Mouse (Mus musculus): ENCODE results near the gene Gm11634. TPM values are rescaled to one million over a fixed set of nuclear protein-coding genes. Genes with fewer than 3 reads are reported as not detected.

Gm11634 gene
- total and polyA plus RNA-seq, 3 experiments, result not detected

GRCm38 (mm10) chr11:101617849-101618248, 18.8 kb upstream of the Gm11634 start:
- H3K79me2 ChIP-seq (replicated peaks; ENCODE audit: control insufficient read depth, insufficient read depth, low read length), result no peaks in the 10 kb centered on the region
- H3K9ac ChIP-seq (ENCODE audit: low read depth, low read length), result no peak overlapping the region
- DNase-seq, result no peak
- no peaks in the 10 kb centered on the region for H3K4me1 ChIP-seq (ENCODE audit: control insufficient read depth, insufficient read depth, low read length)
- no peak overlapping the region for H3K4me3 ChIP-seq
- no peaks in the 10 kb centered on the region for H3K36me3 ChIP-seq (ENCODE audit: control insufficient read depth, insufficient read depth, low read length)
- WGBS, result 16% methylated on average over 8 of the region's 8 CpGs
- H3K27ac ChIP-seq, result no peak overlapping the region
- TF ChIP-seq CTCF (IDR thresholded peaks at IDR 0.05) (no peak), EP300 (IDR thresholded peaks at IDR 0.05; ENCODE audit: insufficient read depth, low read depth, low read length) (no peak), POLR2A (IDR thresholded peaks at IDR 0.05; ENCODE audit: insufficient read depth, low read depth, low read length) (no peak)
- intact Hi-C loops (cut with DNase I), result no loop called here
- 0 out of 2 replicates have a peak, but pooled peaks cover 3% of the 10 kb centered on the region for H3K27me3 ChIP-seq (ENCODE audit: control insufficient read depth, insufficient read depth, low read length)

- intact Hi-C loops (cut with DNase I), result no loop called here
- 0 out of 2 replicates have a peak, but pooled peaks cover 3% of the 10 kb centered on the region for H3K27me3 ChIP-seq (ENCODE audit: control insufficient read depth, insufficient read depth, low read length)
- WGBS, result 26% methylated on average over 18 of the region's 18 CpGs
- no peak for TF ChIP-seq EP300 (IDR thresholded peaks at IDR 0.05; ENCODE audit: insufficient read depth, low read depth, low read length)
- TF ChIP-seq CTCF (IDR thresholded peaks at IDR 0.05), result no peak
- TF ChIP-seq POLR2A (IDR thresholded peaks at IDR 0.05; ENCODE audit: insufficient read depth, low read depth, low read length), result no peak
- no peak overlapping the region for H3K27ac ChIP-seq
- H3K4me3 ChIP-seq, result no peak overlapping the region
- no peaks in the 10 kb centered on the region for H3K4me1 ChIP-seq (ENCODE audit: control insufficient read depth, insufficient read depth, low read length)
- no peak for DNase-seq
- no peak overlapping the region for H3K9ac ChIP-seq (ENCODE audit: low read depth, low read length)
- H3K79me2 ChIP-seq (replicated peaks; ENCODE audit: control insufficient read depth, insufficient read depth, low read length), result no peaks in the 10 kb centered on the region
- no peaks in the 10 kb centered on the region for H3K36me3 ChIP-seq (ENCODE audit: control insufficient read depth, insufficient read depth, low read length)
Observed at GRCm38 (mm10) chr11:101616948-101617767, 18.1 kb upstream of the Gm11634 start.

GRCm38 (mm10) chr11:101616104-101616503, 17.0 kb upstream of the Gm11634 start:
- DNase-seq, result no peak
- no peak overlapping the region for H3K27ac ChIP-seq
- intact Hi-C loops (cut with DNase I), result no loop called here
- no peaks in the 10 kb centered on the region for H3K79me2 ChIP-seq (replicated peaks; ENCODE audit: control insufficient read depth, insufficient read depth, low read length)
- no peak overlapping the region for H3K9ac ChIP-seq (ENCODE audit: low read depth, low read length)
- H3K27me3 ChIP-seq (ENCODE audit: control insufficient read depth, insufficient read depth, low read length), result 0 out of 2 replicates have a peak, but pooled peaks cover 3% of the 10 kb centered on the region
- WGBS, result 75% methylated on average over 8 of the region's 8 CpGs
- no peaks in the 10 kb centered on the region for H3K4me1 ChIP-seq (ENCODE audit: control insufficient read depth, insufficient read depth, low read length)
- TF ChIP-seq POLR2A (IDR thresholded peaks at IDR 0.05; ENCODE audit: insufficient read depth, low read depth, low read length) (no peak), EP300 (IDR thresholded peaks at IDR 0.05; ENCODE audit: insufficient read depth, low read depth, low read length) (no peak), CTCF (IDR thresholded peaks at IDR 0.05) (no peak)
- H3K36me3 ChIP-seq (ENCODE audit: control insufficient read depth, insufficient read depth, low read length), result no peaks in the 10 kb centered on the region
- H3K4me3 ChIP-seq, result no peak overlapping the region

- no peak for DNase-seq
- Histone ChIP-seq H3K4me1 (ENCODE audit: control insufficient read depth, insufficient read depth, low read length) (no peaks in the 10 kb centered on the region), H3K36me3 (ENCODE audit: control insufficient read depth, insufficient read depth, low read length) (no peaks in the 10 kb centered on the region), H3K79me2 (replicated peaks; ENCODE audit: control insufficient read depth, insufficient read depth, low read length) (no peaks in the 10 kb centered on the region), H3K4me3 (no peak overlapping the region), H3K9ac (ENCODE audit: low read depth, low read length) (no peak overlapping the region), H3K27me3 (ENCODE audit: control insufficient read depth, insufficient read depth, low read length) (0 out of 2 replicates have a peak, but pooled peaks cover 3% of the 10 kb centered on the region), H3K27ac (no peak overlapping the region)
- 58% methylated on average over 6 of the region's 6 CpGs for WGBS
- TF ChIP-seq CTCF (IDR thresholded peaks at IDR 0.05) (no peak), POLR2A (IDR thresholded peaks at IDR 0.05; ENCODE audit: insufficient read depth, low read depth, low read length) (no peak), EP300 (IDR thresholded peaks at IDR 0.05; ENCODE audit: insufficient read depth, low read depth, low read length) (no peak)
- intact Hi-C loops (cut with DNase I), result no loop called here
Observed at GRCm38 (mm10) chr11:101615380-101615779, 16.3 kb upstream of the Gm11634 start.

- intact Hi-C loops (cut with DNase I), result no loop called here
- TF ChIP-seq CTCF (IDR thresholded peaks at IDR 0.05) (no peak), EP300 (IDR thresholded peaks at IDR 0.05; ENCODE audit: insufficient read depth, low read depth, low read length) (no peak), POLR2A (IDR thresholded peaks at IDR 0.05; ENCODE audit: insufficient read depth, low read depth, low read length) (no peak)
- 0 out of 2 replicates have a peak, but pooled peaks cover 3% of the 10 kb centered on the region for H3K27me3 ChIP-seq (ENCODE audit: control insufficient read depth, insufficient read depth, low read length)
- H3K4me3 ChIP-seq, result no peak overlapping the region
- DNase-seq, result no peak
- H3K79me2 ChIP-seq (replicated peaks; ENCODE audit: control insufficient read depth, insufficient read depth, low read length), result no peaks in the 10 kb centered on the region
- no peaks in the 10 kb centered on the region for H3K36me3 ChIP-seq (ENCODE audit: control insufficient read depth, insufficient read depth, low read length)
- no peak overlapping the region for H3K9ac ChIP-seq (ENCODE audit: low read depth, low read length)
- 57% methylated on average over 4 of the region's 4 CpGs for WGBS
- no peak overlapping the region for H3K27ac ChIP-seq
- H3K4me1 ChIP-seq (ENCODE audit: control insufficient read depth, insufficient read depth, low read length), result no peaks in the 10 kb centered on the region
Observed at GRCm38 (mm10) chr11:101614116-101614515, 15.1 kb upstream of the Gm11634 start.

GRCm38 (mm10) chr11:101613596-101613995, 14.5 kb upstream of the Gm11634 start:
- TF ChIP-seq EP300 (IDR thresholded peaks at IDR 0.05; ENCODE audit: insufficient read depth, low read depth, low read length) (no peak), CTCF (IDR thresholded peaks at IDR 0.05) (no peak), POLR2A (IDR thresholded peaks at IDR 0.05; ENCODE audit: insufficient read depth, low read depth, low read length) (no peak)
- intact Hi-C loops (cut with DNase I), result no loop called here
- Histone ChIP-seq H3K4me3 (no peak overlapping the region), H3K79me2 (replicated peaks; ENCODE audit: control insufficient read depth, insufficient read depth, low read length) (no peaks in the 10 kb centered on the region), H3K4me1 (ENCODE audit: control insufficient read depth, insufficient read depth, low read length) (no peaks in the 10 kb centered on the region), H3K27me3 (ENCODE audit: control insufficient read depth, insufficient read depth, low read length) (0 out of 2 replicates have a peak, but pooled peaks cover 3% of the 10 kb centered on the region), H3K9ac (ENCODE audit: low read depth, low read length) (no peak overlapping the region), H3K36me3 (ENCODE audit: control insufficient read depth, insufficient read depth, low read length) (no peaks in the 10 kb centered on the region), H3K27ac (no peak overlapping the region)
- WGBS, result 68% methylated on average over 6 of the region's 6 CpGs
- no peak for DNase-seq
